Mouse (Mus musculus) layer of hippocampus, postnatal 25 days (tissue): ENCODE data around the gene Smurf2. TPM values are rescaled to one million over a fixed set of nuclear protein-coding genes. Genes with fewer than 3 reads are reported as not detected.
"Not testable (repeated sequence)": the region's sequence is repeated elsewhere in the genome, so short reads cannot be mapped to it uniquely, and the experiment has no call there.

Experiments used
- DNase-seq, 2 experiments: peaks; one replicate each; pipeline ENCODE4 v3.0.0; 2022; ENCODE audit warnings: mixed read lengths in 2 of 2, low spot score in 1 of 2; ENCODE audit errors: extremely low spot score in 1 of 2
- total RNA-seq, 2 experiments: library from RNA; stranded (reverse); gene quantifications; 2 replicates each; pipeline ENCODE4 v1.2.3; 2021

Gene Smurf2
- total RNA-seq, 2 experiments from 2014 or later, result 28.2 to 32.2 TPM

DNA sequence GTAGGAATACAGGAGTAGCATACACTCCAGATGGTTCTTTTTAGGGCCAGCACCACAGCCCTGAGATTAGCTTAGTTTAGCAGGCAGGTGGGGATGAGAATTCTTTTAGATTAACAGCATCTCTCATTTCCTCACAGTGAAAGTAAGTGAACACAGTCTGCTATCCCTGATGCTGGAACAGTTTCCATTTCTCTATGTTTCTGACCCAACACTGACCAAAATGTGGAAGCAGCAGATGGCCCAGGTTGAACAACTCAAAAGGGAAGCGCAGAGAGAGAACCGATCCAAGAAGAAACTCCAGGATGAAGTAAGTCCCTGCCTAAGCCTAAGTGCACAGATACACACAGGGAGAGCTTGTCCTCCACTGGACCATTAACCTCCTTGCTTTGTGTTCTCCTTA is 105.2 kb downstream of the Smurf2 start:
- DNase-seq, result no peak

DNA sequence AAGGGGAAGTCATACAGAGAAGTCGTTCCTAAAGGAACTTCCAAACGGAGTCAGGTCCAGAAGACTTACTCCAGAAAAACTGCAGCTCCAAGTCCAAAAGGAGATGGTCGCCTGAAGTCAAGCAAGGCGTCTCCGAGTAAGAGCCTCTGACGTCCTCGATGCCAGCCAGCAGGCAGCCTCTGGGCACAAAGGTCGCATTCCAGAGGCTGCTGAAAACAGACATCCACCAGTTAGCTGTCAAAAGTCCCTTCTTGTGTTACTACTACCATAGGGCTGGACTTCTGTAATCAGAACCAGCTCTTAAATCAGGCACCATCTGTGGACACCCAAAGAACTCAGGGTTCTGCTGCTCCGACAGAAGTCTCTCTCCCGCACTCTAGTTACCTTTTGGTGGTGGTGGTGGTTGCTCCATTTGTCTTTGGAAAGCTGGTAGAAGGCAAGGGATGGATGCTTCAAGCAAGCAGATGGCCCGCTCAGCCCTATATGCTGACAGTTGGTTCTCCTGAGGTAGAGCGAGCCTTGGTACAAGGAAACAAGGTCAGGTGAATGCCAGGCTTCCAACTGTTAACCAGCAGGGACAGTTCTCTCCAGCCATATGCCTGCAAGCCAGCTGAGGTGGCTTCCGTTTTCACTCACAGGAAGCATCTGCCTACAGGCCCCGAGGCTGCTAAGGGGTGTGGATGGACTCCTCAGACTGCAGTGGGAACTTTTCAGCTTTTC is 105.8 kb downstream of the Smurf2 start:
- DNase-seq, result no peak

DNA sequence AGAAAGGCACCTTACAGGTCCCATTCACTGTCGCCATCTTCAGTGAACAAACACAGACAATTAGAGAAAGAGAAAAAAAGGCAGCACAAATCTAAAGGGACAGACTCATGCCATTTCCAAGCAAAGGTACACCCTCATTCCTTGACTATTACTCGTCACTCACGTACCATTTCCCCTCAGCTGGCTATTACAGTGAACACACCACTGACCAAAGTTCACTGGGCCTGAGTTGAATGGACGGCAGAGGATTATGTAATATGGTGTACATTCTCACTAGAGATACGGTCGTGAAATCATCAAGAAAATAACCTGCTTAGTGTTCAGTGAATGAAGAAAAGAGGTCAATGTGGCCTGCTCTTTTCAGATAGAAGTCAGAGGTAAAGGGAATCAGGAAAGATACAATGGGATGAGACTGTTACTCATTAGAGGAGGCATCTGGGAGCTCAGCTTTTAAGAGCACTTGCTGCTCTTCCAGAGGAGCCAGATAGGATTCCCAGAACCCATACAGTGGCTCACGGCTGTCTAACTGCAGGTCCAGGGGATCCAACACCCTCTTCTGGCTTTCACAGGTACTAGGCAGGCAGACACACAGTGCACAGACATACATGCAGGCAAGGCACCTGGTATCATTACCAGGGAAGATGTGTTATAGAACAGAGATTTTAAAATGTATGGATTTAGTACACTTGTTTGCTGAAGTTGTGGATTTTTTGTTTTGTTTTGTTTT is 107.9 kb downstream of the Smurf2 start:
- no peak for DNase-seq

DNA sequence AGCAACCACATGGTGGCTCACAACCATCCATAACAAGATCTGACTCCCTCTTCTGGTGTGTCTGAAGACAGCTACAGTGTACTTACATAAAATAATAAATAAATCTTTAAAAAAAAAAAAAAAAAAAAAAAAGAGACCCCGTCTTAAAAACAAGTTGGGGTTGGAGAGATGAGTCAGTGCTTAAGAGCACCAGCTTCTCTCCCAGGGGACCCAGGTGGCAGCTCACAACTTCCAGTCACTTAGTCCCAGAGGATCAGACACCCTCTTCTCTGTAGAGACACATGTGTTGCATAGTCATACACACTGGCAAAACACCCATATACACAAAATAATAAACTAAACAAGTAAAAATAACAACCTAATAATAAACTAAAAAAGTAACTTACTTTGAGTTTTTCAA is 113.1 kb downstream of the Smurf2 start:
- not testable (repeated sequence) for DNase-seq

DNA sequence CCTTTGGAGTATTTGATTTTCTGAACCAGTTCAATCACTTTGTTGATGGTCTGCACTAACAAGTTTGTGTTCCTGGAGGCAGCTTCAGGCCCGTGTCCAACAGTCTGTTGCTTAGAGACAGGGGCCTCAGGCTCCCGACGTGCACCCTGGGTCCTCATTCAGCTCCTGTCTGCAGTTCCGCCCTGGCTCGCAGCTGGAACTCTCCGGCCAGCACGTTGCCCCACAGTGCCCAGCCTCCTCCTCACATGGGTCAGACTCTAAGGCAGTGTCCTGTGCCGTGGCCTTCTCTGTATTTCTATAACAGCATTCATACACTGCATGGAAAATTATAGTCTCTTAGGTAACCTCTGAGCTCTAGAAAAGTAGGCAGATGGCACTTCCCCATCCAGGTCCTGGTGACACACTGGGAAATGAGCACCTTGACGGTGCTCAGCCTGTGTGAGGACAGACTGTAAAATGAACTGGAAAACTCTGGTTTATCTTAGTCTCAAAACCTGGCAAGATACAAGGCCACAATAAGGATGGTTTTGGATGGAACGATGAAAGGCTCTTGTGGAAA is 118.4 kb downstream of the Smurf2 start:
- DNase-seq, result no peak

- DNase-seq, result no peak
Observed at GRCm38 (mm10) chr11:106795679-106796078, 124.8 kb downstream of the Smurf2 start.

- DNase-seq, result no peak
Observed at GRCm38 (mm10) chr11:106793846-106794245, 126.7 kb downstream of the Smurf2 start.

DNA sequence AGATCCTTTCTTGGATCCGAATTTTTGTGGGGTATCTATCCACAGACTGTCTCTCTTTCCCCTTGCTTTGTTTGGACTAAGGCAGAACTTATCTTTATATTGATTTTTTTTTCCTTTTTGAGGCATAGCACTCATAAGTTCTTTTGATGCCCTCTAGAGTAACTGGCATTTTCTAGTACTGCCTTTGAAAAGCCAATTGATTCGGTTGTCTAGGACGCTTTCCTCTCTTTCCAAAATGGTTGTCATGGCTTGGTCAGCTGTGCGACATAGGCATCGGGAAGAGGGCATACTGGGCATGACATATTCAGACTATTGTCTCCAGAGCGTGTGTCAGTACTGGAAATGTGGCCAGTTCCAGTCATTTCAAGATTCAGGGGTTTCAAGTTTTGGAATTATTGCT is 130.9 kb downstream of the Smurf2 start:
- no peak for DNase-seq

DNA sequence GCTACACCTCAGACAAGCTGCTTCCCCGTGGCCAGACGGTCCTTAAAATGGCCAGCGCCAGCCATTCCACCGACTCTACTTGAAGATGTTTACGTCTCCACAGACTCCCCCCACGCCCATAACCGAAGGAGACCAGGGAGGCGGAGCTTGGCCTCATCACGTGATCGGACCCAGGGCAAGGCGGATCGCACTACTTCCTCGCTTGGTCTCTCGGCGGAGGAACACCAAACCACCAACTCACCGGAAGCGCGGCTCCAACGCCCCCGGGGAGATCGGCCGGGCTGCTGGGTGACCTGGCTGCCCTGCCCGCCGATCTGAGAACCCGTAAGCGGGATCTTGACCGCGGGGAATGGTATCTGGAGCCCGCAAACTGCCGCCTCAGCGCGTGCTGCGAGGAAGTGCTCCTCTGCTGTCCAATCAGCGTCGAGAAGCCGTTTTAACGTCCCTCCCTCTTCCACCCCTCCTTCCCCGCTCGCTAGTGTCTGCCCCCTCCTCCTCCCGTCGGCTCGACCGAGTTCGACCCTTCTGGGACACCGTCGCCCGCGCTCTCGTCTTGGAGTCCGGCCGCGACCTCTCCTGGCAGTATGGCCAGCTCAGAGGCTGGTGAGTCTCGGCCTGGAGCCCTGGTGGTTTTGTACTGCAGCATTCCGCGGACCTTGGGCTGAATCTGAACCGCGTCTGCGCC is 131.6 kb downstream of the Smurf2 start, which contains the start of the genes Ddx5 and Cep95:
Gene Ddx5 (minus strand): TSS at position 411 of the 685 bp plus-strand sequence.
Gene Cep95 (plus strand): TSS at position 478 of the 685 bp plus-strand sequence.
- DNase-seq, result peak; percentile 81 to 98

DNA sequence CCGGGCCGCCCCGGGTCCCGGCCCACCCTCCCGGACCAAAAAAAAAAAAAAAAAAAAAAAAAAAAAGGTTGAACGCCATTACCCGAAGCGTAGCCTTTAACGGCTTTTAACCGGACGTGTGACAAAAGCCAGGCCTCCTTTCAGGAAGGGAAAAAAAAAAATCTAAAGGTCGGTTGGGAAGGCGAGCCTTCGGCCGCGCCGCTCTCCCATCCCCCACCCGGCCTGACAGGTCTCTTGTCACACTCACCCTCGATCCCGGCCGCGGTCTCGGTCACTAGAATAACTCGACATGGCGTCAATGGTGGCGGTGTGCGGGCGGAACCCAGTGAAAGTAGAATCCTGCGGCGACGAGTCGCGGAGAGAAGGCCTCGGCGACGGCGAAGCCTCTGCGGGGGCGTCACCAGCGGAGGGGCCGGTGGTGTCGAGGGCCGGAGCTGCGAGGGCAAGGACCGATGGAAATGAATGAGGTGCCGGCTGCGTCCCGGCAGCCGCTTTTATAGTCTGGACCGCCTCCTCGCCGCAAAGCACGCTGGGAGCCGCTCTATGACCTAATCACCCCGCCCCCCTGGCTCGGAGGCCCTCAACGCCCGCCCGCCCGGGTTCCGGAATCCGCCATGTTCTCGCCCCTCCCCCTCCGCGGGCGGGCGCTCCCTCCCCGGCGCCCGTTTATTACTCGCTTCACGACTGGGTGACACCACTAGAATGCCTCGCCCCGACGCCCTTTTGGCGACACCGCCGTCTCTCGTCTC is 132.3 kb downstream of the Smurf2 start:
- peak; percentile 98 to 99 for DNase-seq

GRCm38 (mm10) chr11:106787131-106788025 is 133.1 kb downstream of the Smurf2 start:
- DNase-seq, result peak; percentile 78 to 84

DNA sequence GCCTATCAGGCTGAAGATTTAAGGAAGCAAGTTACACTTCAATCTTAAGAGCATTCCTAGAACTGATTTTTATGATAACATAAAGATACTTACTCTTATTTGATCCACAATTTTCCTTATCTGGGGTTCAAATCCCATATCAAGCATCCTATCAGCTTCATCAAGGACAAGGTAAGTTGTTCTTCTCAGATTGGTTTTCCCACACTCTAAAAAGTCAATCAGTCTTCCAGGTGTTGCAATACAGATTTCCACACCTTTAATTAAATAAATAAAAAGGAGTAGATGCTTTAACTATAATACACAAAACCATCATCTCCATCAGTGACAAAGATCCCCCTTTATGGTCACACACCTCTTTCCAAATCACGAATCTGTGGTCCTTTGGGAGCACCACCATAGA is 135.5 kb downstream of the Smurf2 start:
- no peak for DNase-seq

DNA sequence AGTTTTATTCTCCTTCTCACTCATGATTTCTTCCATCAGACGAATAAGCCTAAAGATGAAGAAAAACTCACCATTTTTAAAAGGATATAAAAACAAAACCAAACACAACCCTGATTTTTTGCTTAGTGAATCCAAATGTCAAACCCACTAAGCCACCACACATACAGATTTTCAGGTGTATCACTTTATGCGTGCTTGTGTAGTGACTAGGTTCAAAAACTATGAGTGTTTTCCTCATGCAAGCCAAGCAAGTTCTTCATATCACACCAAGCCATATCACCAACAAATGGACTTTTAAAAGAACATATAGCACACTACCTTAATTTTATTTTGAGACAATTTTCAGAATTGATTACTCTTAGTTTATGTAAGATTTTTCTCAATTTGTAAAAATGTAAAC is 136.0 kb downstream of the Smurf2 start:
- DNase-seq, result no peak

GRCm38 (mm10) chr11:106782841-106783764 is 137.4 kb downstream of the Smurf2 start:
- no peak for DNase-seq

- not testable (repeated sequence) for DNase-seq
Observed at GRCm38 (mm10) chr11:106782271-106782670, 138.2 kb downstream of the Smurf2 start.

DNA sequence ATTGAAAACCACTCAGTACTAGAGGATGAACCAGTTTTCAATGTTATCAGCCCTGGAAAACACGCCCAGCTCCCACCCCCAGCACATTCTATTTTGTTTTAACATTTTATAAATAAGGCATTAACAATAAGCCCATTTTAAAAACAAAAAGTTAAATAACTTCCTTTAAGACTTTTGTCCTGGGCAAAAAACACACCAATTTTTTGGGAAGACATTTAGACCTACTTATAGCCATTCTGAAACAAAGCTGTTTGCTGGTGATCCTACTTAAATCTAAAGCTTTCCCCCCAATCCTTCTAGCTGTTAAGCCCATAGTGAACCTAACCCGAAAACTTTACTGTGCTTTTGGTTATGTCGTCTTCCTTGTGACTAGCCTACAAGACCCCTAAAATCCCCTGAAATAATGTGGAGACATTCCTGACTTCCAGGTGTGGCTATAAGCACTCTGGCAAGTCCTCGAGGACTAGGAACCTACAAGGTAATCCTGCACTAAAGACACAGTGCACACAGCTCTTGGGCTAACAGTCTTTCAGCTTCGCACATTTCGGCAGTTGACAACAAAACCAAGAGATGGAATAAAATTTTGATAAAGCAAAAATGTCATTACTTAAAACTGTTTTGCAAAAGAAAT is 139.8 kb downstream of the Smurf2 start:
- DNase-seq, result no peak

DNA sequence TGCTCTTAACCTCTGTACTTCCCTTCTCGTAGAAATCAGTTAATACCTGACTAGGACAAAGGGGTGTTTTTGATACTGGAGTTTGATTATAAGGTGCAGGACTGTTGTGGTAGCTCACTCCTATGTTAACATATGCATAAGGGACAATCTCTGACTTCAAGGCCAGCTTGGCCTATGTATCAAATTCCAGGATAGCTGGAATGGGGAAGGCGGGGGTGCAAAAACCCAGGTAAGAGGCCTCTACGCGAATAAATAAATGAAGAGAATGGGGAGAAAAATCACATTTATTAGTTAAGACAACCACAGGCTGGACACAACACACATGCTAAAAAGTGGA is 140.5 kb downstream of the Smurf2 start:
- DNase-seq, result no peak
